Mouse (Mus musculus) MEL (cell line): ENCODE measurements around the gene Tfap4. TPM values are rescaled to one million over a fixed set of nuclear protein-coding genes. Genes with fewer than 3 reads are reported as not detected.

Source experiments
- DNase-seq: peaks from one replicate; pipeline ENCODE4 v3.0.0; 2011; ENCODE audit warnings: low read depth, low spot score
- H3K27ac ChIP-seq: 2 replicates; pipeline ENCODE4 v1.5.1; 2012; ENCODE audit warnings: low read depth, mild to moderate bottlenecking, control low read depth, low read length, moderate library complexity; ENCODE audit not compliant: control insufficient read depth
- H3K27me3 ChIP-seq, 2 experiments: fragments of 150-350 bp in 1 of 2; sonication (generic) in 1 of 2; 2 replicates each; pipeline ENCODE4 v1.6.1; 2012; ENCODE audit warnings: low read length in 2 of 2, mild to moderate bottlenecking in 2 of 2, improper control_type of control experiment in 1 of 2, moderate library complexity in 1 of 2; ENCODE audit not compliant: insufficient read depth in 2 of 2, control insufficient read depth in 1 of 2
- H3K36me3 ChIP-seq, 2 experiments: 2 replicates each; pipeline ENCODE4 v1.6.1; 2012 to 2014; ENCODE audit warnings: low read length in 2 of 2, improper control_type of control experiment in 1 of 2, inconsistent platforms in 1 of 2, mild to moderate bottlenecking in 1 of 2; ENCODE audit not compliant: insufficient read depth in 2 of 2, control insufficient read depth in 1 of 2
- H3K4me1 ChIP-seq, 2 experiments: fragments of 150-350 bp in 1 of 2; sonication (generic) in 1 of 2; 2 replicates each; pipeline ENCODE4 v1.6.1; 2012; ENCODE audit warnings: low read length in 2 of 2, improper control_type of control experiment in 1 of 2, mild to moderate bottlenecking in 1 of 2; ENCODE audit not compliant: insufficient read depth in 2 of 2, control insufficient read depth in 1 of 2
- H3K4me3 ChIP-seq, 2 experiments: fragments of 150-350 bp in 1 of 2; sonication (generic) in 1 of 2; 2 replicates each; pipeline ENCODE4 v1.5.1; 2012; ENCODE audit warnings: low read depth in 2 of 2, low read length in 2 of 2, mild to moderate bottlenecking in 2 of 2, moderate library complexity in 2 of 2, control low read depth in 1 of 2, improper control_type of control experiment in 1 of 2; ENCODE audit not compliant: control insufficient read depth in 1 of 2, insufficient read depth in 1 of 2
- H3K79me2 ChIP-seq: 2 replicates; pipeline ENCODE4 v1.6.1; 2012; ENCODE audit warnings: mild to moderate bottlenecking, low read length, moderate library complexity; ENCODE audit not compliant: control insufficient read depth, poor library complexity, insufficient read depth
- H3K9ac ChIP-seq: 2 replicates; pipeline ENCODE4 v1.6.1; 2012; ENCODE audit warnings: low read depth, mild to moderate bottlenecking, control low read depth, low read length, moderate library complexity; ENCODE audit not compliant: control insufficient read depth, poor library complexity, severe bottlenecking
- H3K9me3 ChIP-seq: fragments of 150-350 bp; sonication (generic); replicated peaks from 2 replicates; pipeline ENCODE4 v1.6.1; 2012; ENCODE audit warnings: mild to moderate bottlenecking, low read length, improper control_type of control experiment, moderate library complexity; ENCODE audit not compliant: insufficient read depth
- BHLHE40 ChIP-seq: IDR thresholded peaks from 2 replicates; pipeline ENCODE4 v1.6.1; 2012; ENCODE audit warnings: low read depth, mild to moderate bottlenecking, inconsistent platforms, low read length, improper control_type of control experiment, borderline replicate concordance
- CTCF ChIP-seq, 3 experiments: IDR thresholded peaks in 2 of 3; conservative IDR thresholded peaks in 1 of 3; 2 replicates each; pipeline ENCODE4 v1.5.1; 2011 to 2012; ENCODE audit warnings: low read length in 3 of 3, low read depth in 2 of 3, mild to moderate bottlenecking in 2 of 3, improper control_type of control experiment in 1 of 3, inconsistent platforms in 1 of 3, mixed read lengths in 1 of 3, moderate library complexity in 1 of 3; ENCODE audit not compliant: control insufficient read depth in 1 of 3, insufficient read depth in 1 of 3, poor library complexity in 1 of 3, severe bottlenecking in 1 of 3
- E2F4 ChIP-seq: IDR thresholded peaks from 2 replicates; pipeline ENCODE4 v1.6.1; 2011; ENCODE audit warnings: low read depth, low read length, improper control_type of control experiment, borderline replicate concordance
- EP300 ChIP-seq, 2 experiments: IDR thresholded peaks; 2 replicates each; pipeline ENCODE4 v1.6.1; 2011; ENCODE audit warnings: improper control_type of control experiment in 2 of 2, low read length in 2 of 2, low read depth in 1 of 2, mild to moderate bottlenecking in 1 of 2
- ETS1 ChIP-seq: IDR thresholded peaks from 2 replicates; pipeline ENCODE4 v1.6.1; 2012; ENCODE audit warnings: low read depth, mild to moderate bottlenecking, inconsistent platforms, low read length, improper control_type of control experiment, moderate library complexity
- GABPA ChIP-seq: IDR thresholded peaks from 2 replicates; pipeline ENCODE4 v1.6.1; 2012; ENCODE audit warnings: low read depth, mild to moderate bottlenecking, inconsistent platforms, low read length, improper control_type of control experiment, moderate library complexity
- JUND ChIP-seq: IDR thresholded peaks from 2 replicates; pipeline ENCODE4 v1.6.1; 2011; ENCODE audit warnings: low read depth, mild to moderate bottlenecking, improper control_type of control experiment, low read length
- KAT2A ChIP-seq: conservative IDR thresholded peaks from 2 replicates; pipeline ENCODE4 v1.6.1; 2012; ENCODE audit warnings: low read depth, low read length, improper control_type of control experiment, inconsistent platforms
- MAFK ChIP-seq: IDR thresholded peaks from 2 replicates; pipeline ENCODE4 v1.6.1; 2011; ENCODE audit warnings: low read depth, mild to moderate bottlenecking, low read length, improper control_type of control experiment, borderline replicate concordance
- MAX ChIP-seq: IDR thresholded peaks from 2 replicates; pipeline ENCODE4 v1.6.1; 2011; ENCODE audit warnings: low read length, improper control_type of control experiment
- MEF2A ChIP-seq: IDR thresholded peaks from 2 replicates; pipeline ENCODE4 v1.6.1; 2014; ENCODE audit warnings: low read depth, mild to moderate bottlenecking, inconsistent platforms, low read length, improper control_type of control experiment; ENCODE audit not compliant: poor library complexity, insufficient replicate concordance, severe bottlenecking; ENCODE audit errors: extremely low read depth
- MYC ChIP-seq: IDR thresholded peaks from 2 replicates; pipeline ENCODE4 v1.6.1; 2011; ENCODE audit warnings: low read depth, mild to moderate bottlenecking, low read length, improper control_type of control experiment, moderate library complexity
- POLR2A ChIP-seq, 2 experiments: IDR thresholded peaks; 2 replicates each; pipeline ENCODE4 v1.6.1; 2011 to 2012; ENCODE audit warnings: low read length in 2 of 2, mild to moderate bottlenecking in 2 of 2, control low read depth in 1 of 2, improper control_type of control experiment in 1 of 2, low read depth in 1 of 2, moderate library complexity in 1 of 2; ENCODE audit not compliant: control insufficient read depth in 1 of 2, insufficient read depth in 1 of 2, poor library complexity in 1 of 2
- POLR2AphosphoS2 ChIP-seq: IDR thresholded peaks from 2 replicates; pipeline ENCODE4 v1.6.1; 2011; ENCODE audit warnings: low read length, improper control_type of control experiment
- POLR2AphosphoS5 ChIP-seq: IDR thresholded peaks from 2 replicates; pipeline ENCODE4 v1.6.1; 2012; ENCODE audit warnings: low read depth, borderline replicate concordance, mild to moderate bottlenecking, inconsistent platforms, low read length, moderate library complexity, mixed read lengths
- RAD21 ChIP-seq: IDR thresholded peaks from 2 replicates; pipeline ENCODE4 v1.6.1; 2011; ENCODE audit warnings: mild to moderate bottlenecking, low read depth, low read length, improper control_type of control experiment
- TBP ChIP-seq: IDR thresholded peaks from 2 replicates; pipeline ENCODE4 v1.8.0; 2011; ENCODE audit warnings: low read depth, low read length, improper control_type of control experiment
- TCF12 ChIP-seq: IDR thresholded peaks from 2 replicates; pipeline ENCODE4 v1.6.1; 2014; ENCODE audit warnings: low read depth, mild to moderate bottlenecking, inconsistent platforms, low read length, improper control_type of control experiment, moderate library complexity
- UBTF ChIP-seq: IDR thresholded peaks from 2 replicates; pipeline ENCODE4 v1.6.1; 2012; ENCODE audit warnings: low read depth, mild to moderate bottlenecking, inconsistent platforms, low read length, improper control_type of control experiment, moderate library complexity, borderline replicate concordance; ENCODE audit not compliant: insufficient read depth
- USF1 ChIP-seq: IDR thresholded peaks from 2 replicates; pipeline ENCODE4 v1.6.1; 2014; ENCODE audit warnings: low read depth, mild to moderate bottlenecking, inconsistent platforms, low read length, improper control_type of control experiment, moderate library complexity
- USF2 ChIP-seq, 2 experiments: IDR thresholded peaks; 2 replicates each; pipeline ENCODE4 v1.6.1; 2011 to 2012; ENCODE audit warnings: improper control_type of control experiment in 2 of 2, low read length in 2 of 2, borderline replicate concordance in 1 of 2, inconsistent platforms in 1 of 2, low read depth in 1 of 2, mild to moderate bottlenecking in 1 of 2; ENCODE audit not compliant: insufficient read depth in 1 of 2
- ZC3H11A ChIP-seq: IDR thresholded peaks from 2 replicates; pipeline ENCODE4 v1.6.1; 2012; ENCODE audit warnings: low read depth, mild to moderate bottlenecking, inconsistent platforms, low read length, improper control_type of control experiment
- ZKSCAN1 ChIP-seq: IDR thresholded peaks from 2 replicates; pipeline ENCODE4 v1.6.1; 2012; ENCODE audit warnings: low read depth, mild to moderate bottlenecking, inconsistent platforms, low read length, improper control_type of control experiment, moderate library complexity
- ZMIZ1 ChIP-seq: IDR thresholded peaks from 2 replicates; pipeline ENCODE4 v1.6.1; 2012; ENCODE audit warnings: low read depth, mild to moderate bottlenecking, inconsistent platforms, low read length, improper control_type of control experiment, moderate library complexity
- ZNF384 ChIP-seq: IDR thresholded peaks from 2 replicates; pipeline ENCODE4 v1.6.1; 2012; ENCODE audit warnings: low read depth, mild to moderate bottlenecking, inconsistent platforms, low read length, improper control_type of control experiment
- polyA plus RNA-seq, 2 experiments: library from polyadenylated mRNA; stranded (reverse) in 1 of 2; unstranded in 1 of 2; fragments of >175 nt in 1 of 2; fragments of >200 nt in 1 of 2; gene quantifications; 2 replicates each; pipeline versions ENCODE4 v1.2.1 to v1.2.4; 2012; ENCODE audit warnings: low replicate concordance in 2 of 2, low read depth in 1 of 2; ENCODE audit not compliant: insufficient read length in 2 of 2, insufficient read depth in 1 of 2, missing spikeins in 1 of 2
- total RNA-seq: library from RNA; depleted of rRNA; stranded (reverse); fragments of 300-350 nt; gene quantifications from 2 replicates; pipeline ENCODE4 v1.2.3, GENCODE M21; 2012

The Tfap4 gene
- total and polyA plus RNA-seq, 3 experiments: 26.2 to 217 (median 40.3) TPM

DNA sequence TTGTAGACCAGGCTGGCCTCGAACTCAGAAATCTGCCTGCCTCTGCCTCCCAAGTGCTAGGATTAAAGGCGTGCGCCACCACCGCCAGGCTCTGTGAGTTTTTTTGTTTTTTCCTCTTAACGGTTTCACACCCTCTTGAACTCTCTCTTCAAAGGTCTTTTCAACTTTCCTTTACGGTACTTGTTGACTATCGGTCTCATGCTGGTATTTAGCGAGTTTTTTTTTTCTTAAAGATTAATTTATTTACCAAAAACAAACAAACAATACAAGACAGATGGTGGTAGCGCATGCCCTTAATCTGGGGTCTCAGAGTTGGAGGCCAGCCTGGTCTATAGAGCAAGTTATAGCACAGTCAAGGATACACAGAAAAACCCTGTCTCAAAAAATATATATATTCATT lies 30.6 kb upstream of the Tfap4 start (continued):
- TF ChIP-seq E2F4: no peak
- TF ChIP-seq MAX: no peak

DNA sequence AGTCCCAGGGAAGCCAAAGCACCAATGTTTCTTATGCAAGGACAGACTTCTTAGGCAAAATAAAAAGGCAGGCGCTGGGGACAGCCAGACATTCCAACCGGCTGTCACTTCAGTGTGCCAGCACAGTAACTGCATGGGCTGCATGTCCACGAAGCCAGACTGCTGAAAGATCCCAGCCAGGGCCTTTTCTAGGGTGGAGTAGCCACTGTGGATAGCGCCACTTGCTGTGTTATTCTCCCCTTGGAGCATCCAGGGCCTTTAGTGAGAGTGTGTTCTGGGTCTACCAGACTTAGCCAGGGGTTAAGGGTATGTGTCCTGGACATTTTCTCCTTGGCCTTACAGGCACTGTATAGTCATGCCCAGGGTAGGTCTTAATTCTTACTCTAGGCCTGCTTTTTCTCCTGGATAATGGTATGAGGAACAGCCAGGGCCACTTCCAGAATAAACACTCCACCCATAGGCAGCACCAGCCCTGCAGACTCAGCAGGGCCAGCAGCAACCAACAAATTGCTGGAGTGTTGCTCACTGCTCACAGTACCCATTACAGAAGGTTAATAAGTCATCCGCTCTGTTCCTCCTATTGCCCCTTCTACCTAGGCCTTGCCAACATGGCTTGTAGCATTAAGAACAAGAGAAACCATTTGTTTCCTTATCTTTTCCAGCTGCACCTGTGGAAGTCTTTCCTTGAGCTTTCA lies 28.0 kb upstream of the Tfap4 start:
- Histone ChIP-seq H3K27me3 (no peaks in the 10 kb centered on the region), H3K4me1 (peaks cover 12 to 35% of the 10 kb centered on the region in 2 experiments), H3K27ac (no peak overlapping the region), H3K36me3 (peaks cover 0 to 21% of the 10 kb centered on the region in 2 experiments; a peak in 2 of 4 replicates), H3K9me3 (no peaks in the 10 kb centered on the region), H3K79me2 (no peaks in the 10 kb centered on the region), H3K9ac (peak overlapping the region; percentile 72; the same call in 1 of the 2 replicates), H3K4me3 (no peak overlapping the region)
- TF ChIP-seq ZC3H11A (no peak), MAX (no peak), TBP (no peak), UBTF (no peak)
- DNase-seq: no peak

DNA sequence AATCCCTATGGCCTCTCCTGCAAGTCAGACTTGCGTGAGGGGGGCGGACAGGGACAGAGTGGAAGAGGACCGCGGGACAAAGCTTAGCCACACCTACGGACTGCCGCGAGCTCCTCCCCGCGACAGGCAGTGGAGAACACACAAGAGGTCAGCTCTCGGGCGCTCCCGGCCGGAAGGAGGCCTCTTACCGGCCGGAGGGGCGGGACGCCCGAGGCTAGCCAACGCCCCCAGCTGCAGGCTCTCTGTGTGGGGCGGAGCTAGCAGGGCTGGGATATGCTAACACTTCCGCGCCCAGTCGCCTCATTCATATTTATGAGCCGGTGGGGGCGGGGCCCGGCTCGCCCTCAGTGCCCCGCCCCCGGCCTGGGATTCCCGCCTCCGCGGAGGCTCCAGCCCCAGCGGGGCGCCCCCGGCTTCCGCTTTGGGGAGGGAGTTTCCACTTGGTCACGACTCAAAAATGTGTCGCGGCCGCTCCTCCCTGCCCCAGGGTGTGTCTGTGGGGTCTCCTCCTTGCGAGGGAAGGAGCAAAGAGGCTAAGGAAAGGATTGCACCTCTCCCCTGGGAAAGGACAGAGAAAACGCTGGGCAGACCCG lies 27.0 kb upstream of the Tfap4 start:
- no peaks in the 10 kb centered on the region for H3K79me2 ChIP-seq
- peaks cover 12 to 35% of the 10 kb centered on the region in 2 experiments for H3K4me1 ChIP-seq
- H3K27me3 ChIP-seq: no peaks in the 10 kb centered on the region
- H3K9me3 ChIP-seq: no peaks in the 10 kb centered on the region
- H3K4me3 ChIP-seq: peak overlapping the region; percentile 71 to 75
- peak; percentile 97 for DNase-seq
- H3K36me3 ChIP-seq: peaks cover 0 to 21% of the 10 kb centered on the region in 2 experiments; a peak in 2 of 4 replicates
- peak overlapping the region; percentile 32; the same call in 1 of the 2 replicates for H3K27ac ChIP-seq
- peak overlapping the region; percentile 72 for H3K9ac ChIP-seq
- TF ChIP-seq UBTF (no peak), ZKSCAN1 (no peak), USF1 (peak; percentile 26; the same call in 1 of the 2 replicates), JUND (no peak), MAX (no peak), POLR2A (IDR thresholded peaks at IDR 0.05; ENCODE audit: control insufficient read depth in 1 of 2, insufficient read depth in 1 of 2, low read depth in 1 of 2, low read length in 2 of 2, poor library complexity in 1 of 2) (peak; percentile 24 to 69; a peak in 2 of 4 replicates), USF2 (IDR thresholded peaks at IDR 0.05; ENCODE audit: borderline replicate concordance in 1 of 2, insufficient read depth in 1 of 2, low read depth in 1 of 2, low read length in 2 of 2) (no peak), POLR2AphosphoS5 (no peak), TCF12 (peak; percentile 22; the same call in 1 of the 2 replicates), RAD21 (no peak), TBP (no peak), ZNF384 (no peak), POLR2AphosphoS2 (no peak), BHLHE40 (peak; percentile 27; the same call in 1 of the 2 replicates), MAFK (no peak), ZMIZ1 (no peak), MEF2A (no peak), MYC (no peak), ETS1 (peak; percentile 63; the same call in 1 of the 2 replicates), CTCF (IDR thresholded peaks at IDR 0.05 in 2 of 3, conservative IDR thresholded peaks at IDR 0.05 in 1 of 3; ENCODE audit: control insufficient read depth in 1 of 3, insufficient read depth in 1 of 3, low read depth in 2 of 3, low read length in 3 of 3, poor library complexity in 1 of 3, severe bottlenecking in 1 of 3) (0 out of 6 replicates have a peak, but pooled peaks of 1 of the 3 experiments have one; percentile 3), EP300 (IDR thresholded peaks at IDR 0.05; ENCODE audit: low read depth in 1 of 2, low read length in 2 of 2) (peak in 1 of 2 experiments; percentile 34; a peak in 1 of 4 replicates), GABPA (no peak), KAT2A (no peak)
